Mouse (Mus musculus) G1E-ER4 (cell line): ENCODE measurements around the gene Gemin5. TPM values are rescaled to one million over a fixed set of nuclear protein-coding genes. Genes with fewer than 3 reads are reported as not detected.
"Not testable (repeated sequence)": the region's sequence is repeated elsewhere in the genome, so short reads cannot be mapped to it uniquely, and the experiment has no call there.

Experiments used
- GATA1 ChIP-seq: IDR thresholded peaks from one replicate; pipeline ENCODE4 v1.8.0; 2012; ENCODE audit warnings: low read length, inconsistent platforms
- polyA plus RNA-seq: library from polyadenylated mRNA; stranded (reverse); fragments of >175 nt; gene quantifications from 2 replicates; pipeline ENCODE4 v1.2.3, GENCODE M21; 2012

Gemin5 gene
- polyA plus RNA-seq, result 20.1 and 23.5 TPM in 2 replicates

GRCm38 (mm10) chr11:58168167-58168915 is at the start of gene Gemin5:
TSS of gene Gemin5 (minus strand) at chr11:58168539.
- no peak for TF ChIP-seq GATA1

- no peak for TF ChIP-seq GATA1
Measured at GRCm38 (mm10) chr11:58216823-58217222, 48.5 kb upstream of the Gemin5 start.

- TF ChIP-seq GATA1, result no peak
Measured at GRCm38 (mm10) chr11:58215814-58216213, 47.5 kb upstream of the Gemin5 start.

- no peak for TF ChIP-seq GATA1
Measured at GRCm38 (mm10) chr11:58214391-58215048, 46.2 kb upstream of the Gemin5 start.

GRCm38 (mm10) chr11:58213673-58214342 is 45.5 kb upstream of the Gemin5 start:
- no peak for TF ChIP-seq GATA1

- TF ChIP-seq GATA1, result no peak
Measured at GRCm38 (mm10) chr11:58211682-58212067, 43.3 kb upstream of the Gemin5 start.

GRCm38 (mm10) chr11:58211062-58211681 is 42.8 kb upstream of the Gemin5 start:
- no peak for TF ChIP-seq GATA1

- TF ChIP-seq GATA1, result no peak
Measured at GRCm38 (mm10) chr11:58210321-58210886, 42.1 kb upstream of the Gemin5 start.

GRCm38 (mm10) chr11:58201052-58201451 is 32.7 kb upstream of the Gemin5 start:
- no peak for TF ChIP-seq GATA1

GRCm38 (mm10) chr11:58200226-58200625 is 31.9 kb upstream of the Gemin5 start:
- TF ChIP-seq GATA1, result no peak

- not testable (repeated sequence) for TF ChIP-seq GATA1
Measured at GRCm38 (mm10) chr11:58199229-58200037, 31.1 kb upstream of the Gemin5 start, which contains the start of the genes Igtp and Irgm2. TSS of gene Igtp (plus strand) at chr11:58199556. TSS of gene Irgm2 (plus strand) at chr11:58199618.

- TF ChIP-seq GATA1, result no peak
Measured at GRCm38 (mm10) chr11:58198663-58199062, 30.3 kb upstream of the Gemin5 start.

GRCm38 (mm10) chr11:58193860-58194520 is 25.7 kb upstream of the Gemin5 start:
- TF ChIP-seq GATA1, result no peak

- no peak for TF ChIP-seq GATA1
Measured at GRCm38 (mm10) chr11:58193326-58193725, 25.0 kb upstream of the Gemin5 start.
